Mouse (Mus musculus) heart, postnatal 0 days (tissue): ENCODE results near the gene Eme2.

Experiments used
- CTCF ChIP-seq: IDR thresholded peaks from 2 replicates; pipeline ENCODE4 v1.5.1; 2016; ENCODE audit warnings: antibody characterized with exemption, control low read depth, low read depth
- EP300 ChIP-seq: IDR thresholded peaks from 2 replicates; pipeline ENCODE4 v1.6.1; 2016; ENCODE audit warnings: antibody characterized with exemption, low read depth

DNA sequence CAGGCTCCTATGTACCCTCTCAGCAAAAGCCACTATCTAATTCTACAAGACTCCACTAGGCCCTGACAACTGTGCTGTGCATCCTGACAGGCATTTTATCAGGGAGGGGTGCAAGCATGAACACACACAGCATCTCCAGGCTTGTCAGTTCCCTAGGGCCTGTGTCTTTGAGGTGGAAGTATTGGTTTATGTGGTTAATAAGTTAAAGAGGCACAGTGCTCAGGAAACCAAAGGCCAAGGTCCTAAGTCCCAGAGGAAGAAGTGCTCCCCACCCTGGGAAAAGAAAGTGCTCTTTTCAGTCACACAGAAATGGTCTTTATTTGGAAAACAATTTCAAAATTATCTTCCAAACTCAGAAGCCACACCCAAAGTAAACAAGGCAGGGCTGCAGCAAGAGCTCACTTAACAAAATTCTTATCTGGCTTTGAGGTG, 46.3 kb downstream of the Eme2 start:
- TF ChIP-seq CTCF = no peak
- TF ChIP-seq EP300 = no peak
